14 mouse cellular contexts compared by ENCODE assay signal in the genomic region with DNA sequence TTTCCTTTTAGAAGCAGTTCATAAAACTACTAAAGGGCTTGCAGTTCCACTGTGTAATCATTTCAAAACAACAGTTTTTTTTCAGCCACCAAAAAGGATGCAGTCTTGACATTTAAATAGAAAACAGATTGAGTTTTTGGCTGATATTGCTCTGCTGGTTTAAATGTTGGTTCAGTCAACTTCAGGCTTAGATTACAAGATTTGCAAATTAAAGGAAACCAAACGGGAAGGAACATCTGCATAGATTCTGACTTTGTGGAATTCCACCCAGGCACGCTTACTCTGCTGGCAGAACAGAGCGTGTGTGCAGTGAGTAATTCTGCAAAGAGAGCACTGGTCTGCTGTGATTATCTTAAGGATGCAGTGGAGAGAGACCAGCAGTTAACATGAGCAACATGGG.
A peak's percentile ranks its signal among the peaks of the same experiment; 100 is the strongest.
DNase-seq lines count a peak whose midpoint lies in the region; ATAC-seq lines count a peak whose summit lies in the region.
"Had no signal": no experiment of that assay in that cellular context is flagged by ENCODE, and none has a peak within 500 bp of the region (broad histone marks: within the 10 kb centered on the region; RNA-seq: fewer than 3 reads in every experiment).

No protein-coding gene starts in this region.

- no peak for ATAC-seq in intestine, embryonic 14.5 days (replicated peaks; ENCODE audit: low FRiP score, low TSS enrichment, low read depth)
- ATAC-seq in intestine, embryonic 15.5 days = no peak

- H3K9ac ChIP-seq in intestine, embryonic 14.5 days (ENCODE audit: low read length) = no peak overlapping the region
- H3K9ac ChIP-seq in intestine, embryonic 15.5 days = no peak overlapping the region
- H3K9ac ChIP-seq: hindbrain, embryonic 15.5 days; liver, embryonic 13.5 days had no signal

- peaks cover 9% of the 10 kb centered on the region for H3K4me1 ChIP-seq in intestine, embryonic 14.5 days (replicated peaks; ENCODE audit: control insufficient read depth, insufficient read depth, low read length)
- peaks cover 8% of the 10 kb centered on the region; the same call in 1 of the 2 replicates for H3K4me1 ChIP-seq in intestine, embryonic 15.5 days (replicated peaks)
- H3K4me1 ChIP-seq: liver, embryonic 13.5 days had no signal

- no peak overlapping the region for H3K4me3 ChIP-seq in intestine, embryonic 14.5 days (ENCODE audit: low read depth, low read length)
- no peak overlapping the region for H3K4me3 ChIP-seq in intestine, embryonic 15.5 days (replicated peaks)
- H3K4me3 ChIP-seq: forebrain, embryonic 10.5 days; hindbrain, embryonic 15.5 days; liver, embryonic 13.5 days had no signal

- H3K27me3 ChIP-seq in intestine, embryonic 14.5 days (replicated peaks; ENCODE audit: control insufficient read depth, insufficient read depth, low read length) = no peaks in the 10 kb centered on the region
- no peaks in the 10 kb centered on the region for H3K27me3 ChIP-seq in intestine, embryonic 15.5 days (replicated peaks)
- H3K27me3 ChIP-seq: hindbrain, embryonic 15.5 days; liver, embryonic 13.5 days had no signal

- H3K36me3 ChIP-seq in intestine, embryonic 14.5 days (ENCODE audit: control insufficient read depth, insufficient read depth, low read length) = no peaks in the 10 kb centered on the region
- no peaks in the 10 kb centered on the region for H3K36me3 ChIP-seq in intestine, embryonic 15.5 days
- H3K36me3 ChIP-seq: forebrain, embryonic 10.5 days; hindbrain, embryonic 15.5 days; liver, embryonic 13.5 days had no signal

- H3K27ac ChIP-seq in intestine, embryonic 14.5 days (ENCODE audit: low read depth) = no peak overlapping the region; the same call in 1 of the 2 replicates
- no peak overlapping the region for H3K27ac ChIP-seq in intestine, embryonic 15.5 days
- H3K27ac ChIP-seq: forebrain, embryonic 10.5 days; hindbrain, embryonic 15.5 days; liver, embryonic 13.5 days had no signal

- no peak overlapping the region for H3K4me2 ChIP-seq in intestine, embryonic 14.5 days (ENCODE audit: low read length)
- H3K4me2 ChIP-seq in intestine, embryonic 15.5 days (replicated peaks) = no peak overlapping the region
- H3K4me2 ChIP-seq: hindbrain, embryonic 15.5 days; liver, embryonic 13.5 days had no signal

- intact Hi-C loops in heart, postnatal 14 days (cut with DNase I) = no loop called here

- WGBS in intestine, embryonic 14.5 days = 14% methylated on average over 3 of the region's 3 CpGs
- WGBS in intestine, embryonic 15.5 days = 27% methylated on average over 3 of the region's 3 CpGs

- peak; percentile 44 for DNase-seq in intestine, embryonic 14.5 days (ENCODE audit: low spot score)
- DNase-seq in 3T3-L1 (ENCODE audit: low read depth, low spot score) (peak; percentile 36), adipocyte (ENCODE audit: low spot score) (peak; percentile 19)
- DNase-seq in heart, postnatal 14 days = peak; percentile 9 to 13
- no peak for DNase-seq in B cell, adult 2 months
- no peak for DNase-seq in adrenal gland, postnatal 25 days
- no peak for DNase-seq in retina, postnatal 1 day
- DNase-seq: adrenal gland, adult 2 months; cerebellum, adult 8-10 months; liver, embryonic 13.5 days; midbrain, embryonic 14.5 days had no signal

- no peaks in the 10 kb centered on the region for H3K9me3 ChIP-seq in intestine, embryonic 14.5 days (ENCODE audit: control insufficient read depth, low read length)
- H3K9me3 ChIP-seq in intestine, embryonic 15.5 days = no peaks in the 10 kb centered on the region
- H3K9me3 ChIP-seq: forebrain, embryonic 10.5 days; hindbrain, embryonic 15.5 days; liver, embryonic 13.5 days had no signal

Comparison
In these comparisons a context has a peak if more than half of its experiments do, and no peak if none do; other contexts are left out.
1. DNase-seq: peak in intestine, embryonic 14.5 days (single experiment), 3T3-L1 (single experiment), adipocyte (single experiment) and heart, postnatal 14 days (2 of 2); none in B cell, adult 2 months (0 of 2), adrenal gland, postnatal 25 days (single experiment) and retina, postnatal 1 day (single experiment).